Mouse (Mus musculus): ENCODE measurements around the gene Dpep3. TPM values are rescaled to one million over a fixed set of nuclear protein-coding genes. Genes with fewer than 3 reads are reported as not detected.

Dpep3 gene
- polyA plus RNA-seq, 1 experiment from 2014 or later, result not detected

DNA sequence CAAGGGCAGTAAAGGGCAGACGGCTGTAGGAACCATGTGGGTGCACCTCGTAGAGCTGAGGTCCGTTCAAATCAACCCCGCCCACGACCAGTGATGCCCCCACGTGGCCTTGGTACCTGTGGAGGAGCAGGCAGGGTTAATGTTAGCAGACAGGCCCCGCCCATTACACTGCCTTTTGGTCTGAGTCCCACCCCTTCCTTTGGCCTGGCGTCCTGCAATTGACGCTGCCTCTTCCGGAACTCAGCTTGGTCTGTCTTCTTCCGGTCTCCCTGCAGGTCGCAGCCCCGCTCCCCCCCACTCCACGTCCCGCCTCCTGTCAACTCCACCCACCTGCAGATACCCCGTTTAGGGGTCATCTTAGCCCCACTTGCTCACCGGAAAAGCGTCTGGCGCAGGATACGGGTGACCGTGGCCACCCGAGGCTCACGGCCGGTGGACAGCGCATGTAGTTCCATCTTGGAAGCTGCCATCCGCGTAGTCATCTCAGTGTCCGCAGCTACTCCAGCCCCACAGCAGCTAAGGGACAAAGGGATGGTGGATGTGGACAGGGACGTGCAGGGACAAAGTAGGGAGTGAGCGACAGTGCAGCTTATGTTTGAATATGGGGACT is 42.3 kb downstream of the Dpep3 start:
- Histone ChIP-seq H3K4me2 (ENCODE audit: low read depth) (peak overlapping the region; percentile 97), H3K27me3 (ENCODE audit: control insufficient read depth, insufficient read depth, low read length) (no peaks in the 10 kb centered on the region), H3K4me3 (ENCODE audit: low read depth, low read length) (peak overlapping the region; percentile 74), H3K9me3 (ENCODE audit: control insufficient read depth, low read length) (no peaks in the 10 kb centered on the region), H3K36me3 (ENCODE audit: control insufficient read depth, insufficient read depth, low read length) (no peaks in the 10 kb centered on the region), H3K27ac (ENCODE audit: low read depth, low read length) (peak overlapping the region; percentile 83), H3K9ac (ENCODE audit: low read length) (peak overlapping the region; percentile 79), H3K4me1 (ENCODE audit: control insufficient read depth, insufficient read depth, low read length) (peaks cover 10% of the 10 kb centered on the region)
- peak; percentile 91 for ATAC-seq (ENCODE audit: insufficient read depth, low FRiP score, low TSS enrichment)
- WGBS, result under 1% methylated on average over 30 of the region's 30 CpGs
- peak; percentile 87 for DNase-seq (ENCODE audit: low spot score)

- peak overlapping the region; percentile 73 for H3K9ac ChIP-seq (ENCODE audit: low read length)
- no peaks in the 10 kb centered on the region for H3K36me3 ChIP-seq (ENCODE audit: control insufficient read depth, insufficient read depth, low read length)
- H3K27ac ChIP-seq (ENCODE audit: low read depth, low read length), result no peak overlapping the region
- H3K27me3 ChIP-seq (ENCODE audit: control insufficient read depth, insufficient read depth, low read length), result no peaks in the 10 kb centered on the region
- H3K4me1 ChIP-seq (ENCODE audit: control insufficient read depth, insufficient read depth, low read length), result peaks cover 10% of the 10 kb centered on the region
- DNase-seq (ENCODE audit: low spot score), result peak; percentile 21
- H3K4me3 ChIP-seq (ENCODE audit: low read depth, low read length), result peak overlapping the region; percentile 74
- no peak for ATAC-seq (ENCODE audit: insufficient read depth, low FRiP score, low TSS enrichment)
- H3K9me3 ChIP-seq (ENCODE audit: control insufficient read depth, low read length), result no peaks in the 10 kb centered on the region
- WGBS, result 27% methylated on average over 7 of the region's 7 CpGs
- H3K4me2 ChIP-seq (ENCODE audit: low read depth), result peak overlapping the region; percentile 97
Observed at GRCm38 (mm10) chr8:105935863-105936603, 43.2 kb downstream of the Dpep3 start.

DNA sequence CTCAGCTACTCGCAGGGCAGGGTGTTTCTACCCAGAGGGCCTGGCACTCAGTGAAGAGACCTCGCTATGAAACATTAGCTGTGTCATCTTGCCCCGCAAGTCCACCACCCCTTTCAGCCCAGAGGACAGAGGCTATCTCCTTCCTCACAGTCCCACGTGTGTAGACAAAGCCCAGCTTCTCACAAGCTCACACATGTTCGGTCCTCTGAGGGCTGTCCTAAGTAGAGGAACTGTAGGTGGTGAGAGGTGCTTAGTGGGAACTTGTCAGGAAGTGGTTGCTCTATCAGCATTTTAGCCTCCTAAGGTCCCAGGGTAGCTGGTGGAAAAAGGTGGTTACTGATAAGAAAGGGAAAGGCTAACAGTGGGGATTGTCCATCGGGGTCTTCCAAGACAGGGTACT is 44.1 kb downstream of the Dpep3 start:
- Histone ChIP-seq H3K9me3 (ENCODE audit: control insufficient read depth, low read length) (no peaks in the 10 kb centered on the region), H3K4me2 (ENCODE audit: low read depth) (no peak overlapping the region), H3K27me3 (ENCODE audit: control insufficient read depth, insufficient read depth, low read length) (no peaks in the 10 kb centered on the region), H3K27ac (ENCODE audit: low read depth, low read length) (no peak overlapping the region), H3K36me3 (ENCODE audit: control insufficient read depth, insufficient read depth, low read length) (no peaks in the 10 kb centered on the region), H3K4me1 (ENCODE audit: control insufficient read depth, insufficient read depth, low read length) (peaks cover 10% of the 10 kb centered on the region), H3K9ac (ENCODE audit: low read length) (no peak overlapping the region), H3K4me3 (ENCODE audit: low read depth, low read length) (no peak overlapping the region)
- 85% methylated on average over 6 of the region's 6 CpGs for WGBS
- ATAC-seq (ENCODE audit: insufficient read depth, low FRiP score, low TSS enrichment) (no peak), DNase-seq (ENCODE audit: low spot score) (no peak)

DNA sequence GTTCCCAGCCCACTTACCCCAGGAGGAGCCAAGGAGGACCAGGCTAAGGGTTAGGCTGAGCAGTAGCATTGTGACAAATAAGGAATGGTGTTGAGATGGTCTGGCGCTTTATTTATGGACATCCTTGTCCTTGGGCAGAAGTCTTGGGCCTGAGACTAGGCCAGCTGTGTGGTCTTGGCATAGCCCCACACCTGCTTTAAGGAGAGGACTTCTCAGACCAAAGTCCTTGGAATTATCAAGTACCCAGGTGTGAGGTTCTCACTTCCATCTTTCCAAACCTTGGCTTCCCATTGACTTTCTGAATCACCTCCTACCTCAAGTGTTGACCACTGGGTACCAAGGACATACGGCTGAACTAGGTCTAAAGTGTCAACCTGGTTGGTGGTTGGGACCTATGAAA is 45.5 kb downstream of the Dpep3 start, which contains the start of gene Ctrl:
Gene Ctrl (minus strand): TSS at position 101 of the 400 bp plus-strand sequence.
- no peak for ATAC-seq (ENCODE audit: insufficient read depth, low FRiP score, low TSS enrichment)
- 91% methylated on average over 2 of the region's 2 CpGs for WGBS
- H3K9ac ChIP-seq (ENCODE audit: low read length), result no peak within 1 kb of the TSS
- no peaks in the 10 kb centered on the region for H3K27me3 ChIP-seq (ENCODE audit: control insufficient read depth, insufficient read depth, low read length)
- DNase-seq (ENCODE audit: low spot score), result no peak
- no peak within 1 kb of the TSS for H3K4me2 ChIP-seq (ENCODE audit: low read depth)
- H3K36me3 ChIP-seq (ENCODE audit: control insufficient read depth, insufficient read depth, low read length), result no peaks in the 10 kb centered on the region
- no peaks in the 10 kb centered on the region for H3K9me3 ChIP-seq (ENCODE audit: control insufficient read depth, low read length)
- H3K27ac ChIP-seq (ENCODE audit: low read depth, low read length), result no peak within 1 kb of the TSS
- H3K4me3 ChIP-seq (ENCODE audit: low read depth, low read length), result no peak within 1 kb of the TSS
- H3K4me1 ChIP-seq (ENCODE audit: control insufficient read depth, insufficient read depth, low read length), result peaks cover 10% of the 10 kb centered on the region

DNA sequence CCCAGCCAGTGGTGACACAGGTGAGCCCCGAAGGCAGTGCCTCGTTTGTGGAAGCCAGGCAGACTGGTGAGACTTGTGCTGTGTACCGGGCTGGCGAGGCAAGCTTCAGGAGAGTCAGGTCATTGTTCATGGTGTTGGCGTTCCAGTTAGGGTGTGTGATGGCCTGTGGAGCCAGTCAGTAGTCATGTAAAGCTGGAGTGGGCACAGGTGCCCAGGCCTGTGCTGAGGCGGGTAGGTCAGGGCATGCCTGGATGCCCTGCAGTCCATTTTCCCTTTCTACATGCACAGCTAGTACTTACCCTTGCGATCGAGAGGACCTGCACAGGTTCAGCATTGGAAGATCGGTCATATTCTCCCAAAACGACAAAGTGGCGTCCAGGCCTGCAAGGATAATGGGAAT is 46.7 kb downstream of the Dpep3 start:
- Histone ChIP-seq H3K36me3 (ENCODE audit: control insufficient read depth, insufficient read depth, low read length) (no peaks in the 10 kb centered on the region), H3K9ac (ENCODE audit: low read length) (no peak overlapping the region), H3K4me1 (ENCODE audit: control insufficient read depth, insufficient read depth, low read length) (peaks cover 6% of the 10 kb centered on the region), H3K4me3 (ENCODE audit: low read depth, low read length) (no peak overlapping the region), H3K4me2 (ENCODE audit: low read depth) (no peak overlapping the region), H3K27me3 (ENCODE audit: control insufficient read depth, insufficient read depth, low read length) (no peaks in the 10 kb centered on the region), H3K27ac (ENCODE audit: low read depth, low read length) (no peak overlapping the region), H3K9me3 (ENCODE audit: control insufficient read depth, low read length) (no peaks in the 10 kb centered on the region)
- ATAC-seq (ENCODE audit: insufficient read depth, low FRiP score, low TSS enrichment), result no peak
- DNase-seq (ENCODE audit: low spot score), result no peak
- 89% methylated on average over 11 of the region's 11 CpGs for WGBS

- no peak for DNase-seq (ENCODE audit: low spot score)
- Histone ChIP-seq H3K9ac (ENCODE audit: low read length) (no peak overlapping the region), H3K4me2 (ENCODE audit: low read depth) (no peak overlapping the region), H3K27ac (ENCODE audit: low read depth, low read length) (no peak overlapping the region), H3K36me3 (ENCODE audit: control insufficient read depth, insufficient read depth, low read length) (no peaks in the 10 kb centered on the region), H3K9me3 (ENCODE audit: control insufficient read depth, low read length) (no peaks in the 10 kb centered on the region), H3K27me3 (ENCODE audit: control insufficient read depth, insufficient read depth, low read length) (no peaks in the 10 kb centered on the region), H3K4me3 (ENCODE audit: low read depth, low read length) (no peak overlapping the region), H3K4me1 (ENCODE audit: control insufficient read depth, insufficient read depth, low read length) (peaks cover 2% of the 10 kb centered on the region)
- 94% methylated on average over 3 of the region's 3 CpGs for WGBS
- ATAC-seq (ENCODE audit: insufficient read depth, low FRiP score, low TSS enrichment), result no peak
Observed at GRCm38 (mm10) chr8:105931271-105931670, 48.0 kb downstream of the Dpep3 start.

DNA sequence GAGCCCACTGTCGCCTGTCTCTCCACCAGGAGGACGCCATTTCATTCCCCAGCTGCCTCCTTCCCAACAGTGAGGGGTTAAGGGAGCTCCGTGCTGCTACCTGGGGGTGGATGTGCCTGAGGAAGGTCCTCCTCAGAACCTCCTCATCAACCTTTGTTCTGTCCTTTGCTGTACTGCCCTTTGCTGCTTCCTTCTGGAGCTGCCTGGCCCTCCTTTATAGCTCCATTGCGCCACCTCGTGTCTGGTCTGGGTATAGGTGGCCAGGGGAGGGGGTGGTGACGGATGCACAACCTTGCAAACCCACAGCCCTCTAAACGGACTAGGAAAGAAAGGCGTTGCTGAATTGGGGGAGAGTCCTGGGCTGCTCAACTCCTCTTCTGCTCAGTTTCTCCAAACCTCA is 48.6 kb downstream of the Dpep3 start:
- 20% methylated on average over 8 of the region's 8 CpGs for WGBS
- Histone ChIP-seq H3K9me3 (ENCODE audit: control insufficient read depth, low read length) (no peaks in the 10 kb centered on the region), H3K36me3 (ENCODE audit: control insufficient read depth, insufficient read depth, low read length) (no peaks in the 10 kb centered on the region), H3K4me1 (ENCODE audit: control insufficient read depth, insufficient read depth, low read length) (no peaks in the 10 kb centered on the region), H3K4me2 (ENCODE audit: low read depth) (no peak overlapping the region), H3K27ac (ENCODE audit: low read depth, low read length) (peak overlapping the region; percentile 42; the same call in 1 of the 2 replicates), H3K27me3 (ENCODE audit: control insufficient read depth, insufficient read depth, low read length) (no peaks in the 10 kb centered on the region), H3K4me3 (ENCODE audit: low read depth, low read length) (no peak overlapping the region), H3K9ac (ENCODE audit: low read length) (peak overlapping the region; percentile 57)
- peak; percentile 85 for DNase-seq (ENCODE audit: low spot score)
- ATAC-seq (ENCODE audit: insufficient read depth, low FRiP score, low TSS enrichment), result peak; percentile 35

GRCm38 (mm10) chr8:105925123-105925522 is 54.1 kb downstream of the Dpep3 start:
- H3K27me3 ChIP-seq (ENCODE audit: control insufficient read depth, insufficient read depth, low read length), result no peaks in the 10 kb centered on the region
- no peak overlapping the region for H3K9ac ChIP-seq (ENCODE audit: low read length)
- no peak for ATAC-seq (ENCODE audit: insufficient read depth, low FRiP score, low TSS enrichment)
- DNase-seq (ENCODE audit: low spot score), result no peak
- H3K4me1 ChIP-seq (ENCODE audit: control insufficient read depth, insufficient read depth, low read length), result no peaks in the 10 kb centered on the region
- H3K4me3 ChIP-seq (ENCODE audit: low read depth, low read length), result no peak overlapping the region
- H3K9me3 ChIP-seq (ENCODE audit: control insufficient read depth, low read length), result no peaks in the 10 kb centered on the region
- 83% methylated on average over 3 of the region's 3 CpGs for WGBS
- H3K4me2 ChIP-seq (ENCODE audit: low read depth), result no peak overlapping the region
- H3K27ac ChIP-seq (ENCODE audit: low read depth, low read length), result no peak overlapping the region
- no peaks in the 10 kb centered on the region for H3K36me3 ChIP-seq (ENCODE audit: control insufficient read depth, insufficient read depth, low read length)

Data from neural tube, embryonic 11.5 days (tissue).